Mouse (Mus musculus): Measurements from ENCODE around the gene Slc35b2. TPM values are rescaled to one million over a fixed set of nuclear protein-coding genes. Genes with fewer than 3 reads are reported as not detected.
A peak's percentile ranks its signal among the peaks of the same experiment; 100 is the strongest.

The Slc35b2 gene
- polyA plus RNA-seq, 1 experiment from 2014 or later, result 91.5 TPM

DNA sequence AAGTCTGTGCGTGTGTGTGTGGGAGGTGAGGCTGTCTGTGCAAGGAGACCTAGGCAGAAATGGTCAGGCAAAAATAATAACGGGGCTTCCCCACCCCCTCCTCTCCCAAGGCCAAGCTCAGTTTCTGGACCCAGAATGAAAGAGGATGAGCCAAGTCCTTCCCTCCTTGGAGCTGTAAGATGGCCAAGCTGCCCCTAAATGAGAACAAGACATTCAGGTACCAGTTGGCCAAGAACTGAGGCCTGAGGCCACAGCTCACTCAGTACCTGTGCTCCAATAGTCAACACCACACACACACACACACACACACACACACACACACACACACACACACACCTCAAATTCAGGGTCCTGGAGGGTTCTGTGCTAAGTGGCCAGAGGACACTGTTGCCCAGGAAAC lies 21.0 kb upstream of the Slc35b2 start:
- no peak overlapping the region for H3K9ac ChIP-seq (ENCODE audit: low read depth, low read length)
- DNase-seq (ENCODE audit: low spot score) (no peak), ATAC-seq (ENCODE audit: low FRiP score) (no peak)
- no peak overlapping the region for H3K27ac ChIP-seq (ENCODE audit: low read depth, low read length)
- WGBS, result 85% methylated on average over 2 of the region's 2 CpGs
- peaks cover 47% of the 10 kb centered on the region for H3K27me3 ChIP-seq (ENCODE audit: control insufficient read depth, insufficient read depth, low read length)
- no peaks in the 10 kb centered on the region for H3K36me3 ChIP-seq (ENCODE audit: control insufficient read depth, insufficient read depth, low read length)
- no peaks in the 10 kb centered on the region for H3K9me3 ChIP-seq (ENCODE audit: control insufficient read depth, low read length)
- H3K4me3 ChIP-seq (ENCODE audit: low read depth, low read length), result no peak overlapping the region
- no peak overlapping the region for H3K4me2 ChIP-seq (replicated peaks; ENCODE audit: low read depth, low read length)
- peaks cover 20% of the 10 kb centered on the region for H3K4me1 ChIP-seq (replicated peaks; ENCODE audit: control insufficient read depth, insufficient read depth, low read length)

DNA sequence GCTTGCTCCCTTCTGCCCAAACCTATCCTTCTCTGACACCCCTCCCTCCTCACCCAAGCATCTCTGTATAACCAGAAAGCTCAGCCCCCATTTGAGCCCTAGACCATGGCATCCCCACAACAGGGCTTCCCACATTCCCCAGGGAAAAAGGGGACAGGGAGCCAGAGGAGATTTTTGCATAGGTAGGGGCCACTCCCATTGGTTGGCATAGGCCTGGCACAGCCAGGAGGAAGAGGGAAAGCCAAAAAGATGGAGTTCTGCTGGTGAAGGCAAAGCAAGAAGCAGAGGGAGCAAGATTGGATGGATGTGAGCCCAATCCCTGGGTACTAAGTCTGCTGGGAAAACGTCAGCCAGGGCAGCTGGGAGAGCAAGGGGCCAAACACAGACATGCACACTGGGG lies 20.6 kb upstream of the Slc35b2 start:
- no peak for ATAC-seq (ENCODE audit: low FRiP score)
- Histone ChIP-seq H3K4me1 (replicated peaks; ENCODE audit: control insufficient read depth, insufficient read depth, low read length) (peaks cover 20% of the 10 kb centered on the region), H3K36me3 (ENCODE audit: control insufficient read depth, insufficient read depth, low read length) (no peaks in the 10 kb centered on the region), H3K9me3 (ENCODE audit: control insufficient read depth, low read length) (no peaks in the 10 kb centered on the region), H3K4me2 (replicated peaks; ENCODE audit: low read depth, low read length) (no peak overlapping the region), H3K9ac (ENCODE audit: low read depth, low read length) (no peak overlapping the region), H3K4me3 (ENCODE audit: low read depth, low read length) (no peak overlapping the region), H3K27me3 (ENCODE audit: control insufficient read depth, insufficient read depth, low read length) (peaks cover 51% of the 10 kb centered on the region), H3K27ac (ENCODE audit: low read depth, low read length) (no peak overlapping the region)
- WGBS, result 26% methylated on average over 1 of the region's 1 CpGs
- no peak for DNase-seq (ENCODE audit: low spot score)

- Histone ChIP-seq H3K27me3 (ENCODE audit: control insufficient read depth, insufficient read depth, low read length) (peaks cover 51% of the 10 kb centered on the region), H3K4me2 (replicated peaks; ENCODE audit: low read depth, low read length) (peak overlapping the region; percentile 44; the same call in 1 of the 2 replicates), H3K9ac (ENCODE audit: low read depth, low read length) (no peak overlapping the region), H3K9me3 (ENCODE audit: control insufficient read depth, low read length) (no peaks in the 10 kb centered on the region), H3K4me1 (replicated peaks; ENCODE audit: control insufficient read depth, insufficient read depth, low read length) (peaks cover 22% of the 10 kb centered on the region), H3K36me3 (ENCODE audit: control insufficient read depth, insufficient read depth, low read length) (no peaks in the 10 kb centered on the region), H3K27ac (ENCODE audit: low read depth, low read length) (no peak overlapping the region), H3K4me3 (ENCODE audit: low read depth, low read length) (no peak overlapping the region)
- WGBS, result 4% methylated on average over 23 of the region's 24 CpGs
- 0 out of 2 replicates have a peak, but pooled peaks have one; percentile 8 for ATAC-seq (ENCODE audit: low FRiP score)
- peak; percentile 57 for DNase-seq (ENCODE audit: low spot score)
Observed at GRCm38 (mm10) chr17:45544001-45544872, 19.4 kb upstream of the Slc35b2 start.

DNA sequence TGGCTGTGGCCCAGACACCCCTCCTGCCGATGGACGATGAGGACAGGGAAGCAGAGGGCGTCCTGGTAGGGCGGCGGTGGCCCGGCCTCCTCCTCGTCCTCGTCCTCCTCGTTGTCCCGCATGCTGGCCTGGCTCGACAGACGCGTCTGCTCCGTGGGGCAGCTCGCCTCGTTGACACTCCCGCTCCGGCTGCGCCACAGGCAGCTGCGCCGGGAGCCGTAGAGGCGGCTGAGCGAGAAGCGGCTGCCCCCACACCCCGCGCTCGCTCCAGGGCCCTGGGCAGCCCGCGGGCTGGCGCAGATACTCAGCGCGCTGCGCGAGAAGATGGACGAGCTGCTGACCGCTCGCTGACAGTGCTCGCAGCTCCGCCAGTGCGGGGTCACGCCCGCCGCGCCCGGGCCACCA lies 18.8 kb upstream of the Slc35b2 start:
- peaks cover 51% of the 10 kb centered on the region for H3K27me3 ChIP-seq (ENCODE audit: control insufficient read depth, insufficient read depth, low read length)
- ATAC-seq (ENCODE audit: low FRiP score) (peak; percentile 18; the same call in 1 of the 2 replicates), DNase-seq (ENCODE audit: low spot score) (peak; percentile 54)
- H3K4me1 ChIP-seq (replicated peaks; ENCODE audit: control insufficient read depth, insufficient read depth, low read length), result peaks cover 22% of the 10 kb centered on the region
- 0 out of 2 replicates have a peak overlapping the region, but pooled peaks have one; percentile 25 for H3K9ac ChIP-seq (ENCODE audit: low read depth, low read length)
- no peaks in the 10 kb centered on the region for H3K36me3 ChIP-seq (ENCODE audit: control insufficient read depth, insufficient read depth, low read length)
- H3K4me3 ChIP-seq (ENCODE audit: low read depth, low read length), result peak overlapping the region; percentile 23
- H3K9me3 ChIP-seq (ENCODE audit: control insufficient read depth, low read length), result no peaks in the 10 kb centered on the region
- no peak overlapping the region for H3K27ac ChIP-seq (ENCODE audit: low read depth, low read length)
- WGBS, result 1% methylated on average over 34 of the region's 46 CpGs
- H3K4me2 ChIP-seq (replicated peaks; ENCODE audit: low read depth, low read length), result peak overlapping the region; percentile 44

DNA sequence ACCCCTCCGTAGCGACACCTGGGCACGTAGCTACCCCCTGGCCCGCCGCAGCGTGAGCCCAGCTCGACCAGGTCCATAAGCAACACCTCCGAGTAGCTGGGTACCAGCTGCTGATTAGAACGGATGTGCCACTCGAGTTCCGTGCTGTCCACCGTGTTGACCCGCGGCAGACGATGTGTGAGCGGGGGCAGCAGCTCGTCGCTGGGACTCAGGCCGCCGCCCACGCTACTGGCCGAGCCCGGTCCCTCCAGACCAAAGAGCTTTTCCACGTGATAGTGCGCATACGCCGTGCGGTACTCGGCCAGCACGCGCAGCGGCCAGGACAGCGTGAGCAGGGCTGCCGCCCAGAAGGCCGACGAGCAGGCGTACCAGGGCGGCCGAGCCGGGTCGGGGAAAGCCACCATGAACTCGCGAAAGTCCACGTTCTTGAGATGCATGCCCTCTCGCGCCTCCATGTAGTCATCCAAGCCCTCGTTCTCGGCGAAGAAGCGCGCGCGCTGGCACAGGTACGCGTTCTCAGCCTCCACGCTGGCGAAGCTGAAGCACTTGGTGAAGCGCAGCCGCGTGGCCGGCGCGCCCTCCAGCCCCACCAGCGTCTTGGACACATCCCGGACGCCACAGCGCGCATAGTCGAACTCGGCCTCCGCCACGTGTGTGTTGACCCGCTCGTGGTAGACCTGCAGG lies 18.3 kb upstream of the Slc35b2 start:
- ATAC-seq (ENCODE audit: low FRiP score) (no peak), DNase-seq (ENCODE audit: low spot score) (peak; percentile 50)
- Histone ChIP-seq H3K9ac (ENCODE audit: low read depth, low read length) (0 out of 2 replicates have a peak overlapping the region, but pooled peaks have one; percentile 25), H3K27me3 (ENCODE audit: control insufficient read depth, insufficient read depth, low read length) (peaks cover 51% of the 10 kb centered on the region), H3K4me3 (ENCODE audit: low read depth, low read length) (peak overlapping the region; percentile 23), H3K4me2 (replicated peaks; ENCODE audit: low read depth, low read length) (peak overlapping the region; percentile 44), H3K36me3 (ENCODE audit: control insufficient read depth, insufficient read depth, low read length) (no peaks in the 10 kb centered on the region), H3K9me3 (ENCODE audit: control insufficient read depth, low read length) (no peaks in the 10 kb centered on the region), H3K4me1 (replicated peaks; ENCODE audit: control insufficient read depth, insufficient read depth, low read length) (peaks cover 22% of the 10 kb centered on the region), H3K27ac (ENCODE audit: low read depth, low read length) (no peak overlapping the region)
- 5% methylated on average over 74 of the region's 74 CpGs for WGBS

DNA sequence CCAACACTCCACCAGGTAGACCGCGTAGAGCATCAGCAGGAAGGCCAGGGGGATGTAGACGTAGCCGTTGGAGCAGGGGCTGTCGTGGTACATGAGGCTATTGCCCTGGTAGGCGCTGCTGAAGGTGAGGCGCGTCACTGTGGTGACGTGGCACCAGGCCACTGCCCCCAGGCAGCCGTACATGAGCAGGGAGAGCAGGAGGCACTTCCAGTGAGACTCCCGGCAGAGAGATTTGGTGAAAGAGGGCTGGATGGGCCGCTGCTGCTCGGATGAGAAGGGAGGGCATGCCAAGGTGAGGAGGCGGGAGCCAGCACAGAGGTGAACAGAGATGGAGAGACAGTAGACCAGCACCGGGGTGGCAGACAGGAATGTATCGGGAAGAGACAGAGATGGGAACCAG lies 16.7 kb upstream of the Slc35b2 start:
- DNase-seq (ENCODE audit: low spot score) (no peak), ATAC-seq (ENCODE audit: low FRiP score) (no peak)
- no peak overlapping the region for H3K4me3 ChIP-seq (ENCODE audit: low read depth, low read length)
- H3K9me3 ChIP-seq (ENCODE audit: control insufficient read depth, low read length), result no peaks in the 10 kb centered on the region
- H3K27me3 ChIP-seq (ENCODE audit: control insufficient read depth, insufficient read depth, low read length), result peaks cover 51% of the 10 kb centered on the region
- H3K27ac ChIP-seq (ENCODE audit: low read depth, low read length), result no peak overlapping the region
- H3K4me1 ChIP-seq (replicated peaks; ENCODE audit: control insufficient read depth, insufficient read depth, low read length), result peaks cover 22% of the 10 kb centered on the region
- H3K4me2 ChIP-seq (replicated peaks; ENCODE audit: low read depth, low read length), result no peak overlapping the region
- no peak overlapping the region for H3K9ac ChIP-seq (ENCODE audit: low read depth, low read length)
- WGBS, result 65% methylated on average over 16 of the region's 16 CpGs
- H3K36me3 ChIP-seq (ENCODE audit: control insufficient read depth, insufficient read depth, low read length), result no peaks in the 10 kb centered on the region

GRCm38 (mm10) chr17:45547461-45548190 lies 16.0 kb upstream of the Slc35b2 start:
- WGBS, result 77% methylated on average over 5 of the region's 5 CpGs
- no peak overlapping the region for H3K4me2 ChIP-seq (replicated peaks; ENCODE audit: low read depth, low read length)
- no peaks in the 10 kb centered on the region for H3K36me3 ChIP-seq (ENCODE audit: control insufficient read depth, insufficient read depth, low read length)
- ATAC-seq (ENCODE audit: low FRiP score) (no peak), DNase-seq (ENCODE audit: low spot score) (no peak)
- no peaks in the 10 kb centered on the region for H3K9me3 ChIP-seq (ENCODE audit: control insufficient read depth, low read length)
- peaks cover 51% of the 10 kb centered on the region for H3K27me3 ChIP-seq (ENCODE audit: control insufficient read depth, insufficient read depth, low read length)
- peaks cover 22% of the 10 kb centered on the region for H3K4me1 ChIP-seq (replicated peaks; ENCODE audit: control insufficient read depth, insufficient read depth, low read length)
- no peak overlapping the region for H3K4me3 ChIP-seq (ENCODE audit: low read depth, low read length)
- no peak overlapping the region for H3K9ac ChIP-seq (ENCODE audit: low read depth, low read length)
- H3K27ac ChIP-seq (ENCODE audit: low read depth, low read length), result no peak overlapping the region

All from hindbrain, embryonic 11.5 days (tissue).